Mouse (Mus musculus): ENCODE data around the gene Hoxd9.

GRCm38 (mm10) chr2:74708676-74709075 lies 11.1 kb downstream of the Hoxd9 start:
- no peak for TF ChIP-seq USF1 (IDR thresholded peaks at IDR 0.05; ENCODE audit: low read depth, low read length)
- no peak for TF ChIP-seq MYB (IDR thresholded peaks at IDR 0.05; ENCODE audit: low read depth, low read length)
- TF ChIP-seq ZKSCAN1 (IDR thresholded peaks at IDR 0.05; ENCODE audit: low read depth, low read length), result no peak
- TF ChIP-seq TBP (IDR thresholded peaks at IDR 0.05; ENCODE audit: low read depth, low read length), result no peak
- no peak for TF ChIP-seq MAFK (IDR thresholded peaks at IDR 0.05; ENCODE audit: borderline replicate concordance, low read depth, low read length)
- TF ChIP-seq MAX (IDR thresholded peaks at IDR 0.05; ENCODE audit: low read length), result no peak
- TF ChIP-seq POLR2A (IDR thresholded peaks at IDR 0.05; ENCODE audit: control insufficient read depth in 1 of 2, insufficient read depth in 1 of 2, low read depth in 1 of 2, low read length in 2 of 2, poor library complexity in 1 of 2), result no peak
- no peak for TF ChIP-seq SMC3 (IDR thresholded peaks at IDR 0.05; ENCODE audit: low read depth, low read length)
- no peak for TF ChIP-seq GATA1 (IDR thresholded peaks at IDR 0.05; ENCODE audit: low read depth, low read length)
- TF ChIP-seq CTCF (IDR thresholded peaks at IDR 0.05 in 2 of 3, conservative IDR thresholded peaks at IDR 0.05 in 1 of 3; ENCODE audit: control insufficient read depth in 1 of 3, insufficient read depth in 1 of 3, low read depth in 2 of 3, low read length in 3 of 3, poor library complexity in 1 of 3, severe bottlenecking in 1 of 3), result no peak
